Mouse (Mus musculus) ovary, postnatal 36 days (tissue): Measurements from ENCODE around the gene Ttc37.

Source experiments
- DNase-seq: peaks from one replicate; pipeline ENCODE4 v3.0.0; 2022; ENCODE audit warnings: low spot score, mixed read lengths

Ttc37 gene

DNA sequence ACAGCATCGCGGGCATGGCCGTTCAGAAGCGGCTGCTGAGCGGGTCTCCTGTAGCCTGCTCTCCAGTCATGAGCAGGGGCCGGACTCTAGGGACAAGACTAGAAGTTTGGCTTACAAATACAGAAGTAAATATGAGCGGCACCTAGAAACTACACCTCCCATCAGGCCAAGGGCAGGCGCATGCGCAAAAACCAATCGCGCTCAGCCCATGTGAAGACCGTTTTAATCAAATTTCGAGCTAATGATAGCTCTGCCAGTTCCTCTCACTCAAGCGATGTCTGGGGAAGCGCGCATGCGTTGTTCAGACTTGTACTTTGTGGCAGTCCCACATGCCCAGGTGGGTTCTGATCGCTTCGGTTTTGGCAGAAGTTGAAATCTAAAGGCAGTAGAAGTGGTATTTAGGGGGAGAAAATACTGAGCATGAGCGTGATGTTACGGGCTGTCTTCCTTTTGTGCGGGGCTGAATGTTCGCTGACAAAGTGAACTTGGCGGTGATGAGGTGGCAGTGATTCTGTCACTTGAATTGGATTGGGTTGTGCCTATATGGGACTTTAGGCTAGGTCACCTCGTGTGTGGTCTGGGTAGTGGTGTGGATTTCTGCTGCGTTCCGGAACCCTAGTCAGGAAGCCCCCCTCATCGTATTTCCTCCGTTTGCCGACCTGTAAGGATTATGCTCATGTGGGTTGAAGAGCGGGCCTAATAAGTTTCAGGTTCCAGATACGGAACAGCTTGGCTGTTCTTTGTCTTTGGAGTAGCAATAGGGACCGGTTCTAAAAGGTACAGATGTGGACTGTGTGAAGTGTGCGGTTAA lies at the start of gene Ttc37, which contains the start of gene Arsk:
Gene Ttc37, plus strand, starts transcription at position 242 of the 811 bp plus-strand sequence.
Gene Arsk, minus strand, starts transcription at position 168 of the 811 bp plus-strand sequence.
- DNase-seq, result peak; percentile 93

GRCm38 (mm10) chr13:76055391-76056232 lies 42.9 kb upstream of the Ttc37 start:
- DNase-seq, result peak; percentile 19

GRCm38 (mm10) chr13:76056261-76056724 lies 42.2 kb upstream of the Ttc37 start:
- DNase-seq, result peak; percentile 71

GRCm38 (mm10) chr13:76056896-76057266 lies 41.7 kb upstream of the Ttc37 start, which contains the start of gene Gpr150:
Gene Gpr150, minus strand, starts transcription at chr13:76056996.
- DNase-seq, result no peak

GRCm38 (mm10) chr13:76057267-76058069 lies 41.1 kb upstream of the Ttc37 start:
- DNase-seq, result no peak

- no peak for DNase-seq
These were observed 38.9 kb upstream of the Ttc37 start for GRCm38 (mm10) chr13:76059591-76059990.

GRCm38 (mm10) chr13:76062126-76062525 lies 36.4 kb upstream of the Ttc37 start:
- no peak for DNase-seq

GRCm38 (mm10) chr13:76062569-76062968 lies 36.0 kb upstream of the Ttc37 start:
- no peak for DNase-seq

- DNase-seq, result no peak
These were observed 35.0 kb upstream of the Ttc37 start for GRCm38 (mm10) chr13:76063548-76063947.

DNA sequence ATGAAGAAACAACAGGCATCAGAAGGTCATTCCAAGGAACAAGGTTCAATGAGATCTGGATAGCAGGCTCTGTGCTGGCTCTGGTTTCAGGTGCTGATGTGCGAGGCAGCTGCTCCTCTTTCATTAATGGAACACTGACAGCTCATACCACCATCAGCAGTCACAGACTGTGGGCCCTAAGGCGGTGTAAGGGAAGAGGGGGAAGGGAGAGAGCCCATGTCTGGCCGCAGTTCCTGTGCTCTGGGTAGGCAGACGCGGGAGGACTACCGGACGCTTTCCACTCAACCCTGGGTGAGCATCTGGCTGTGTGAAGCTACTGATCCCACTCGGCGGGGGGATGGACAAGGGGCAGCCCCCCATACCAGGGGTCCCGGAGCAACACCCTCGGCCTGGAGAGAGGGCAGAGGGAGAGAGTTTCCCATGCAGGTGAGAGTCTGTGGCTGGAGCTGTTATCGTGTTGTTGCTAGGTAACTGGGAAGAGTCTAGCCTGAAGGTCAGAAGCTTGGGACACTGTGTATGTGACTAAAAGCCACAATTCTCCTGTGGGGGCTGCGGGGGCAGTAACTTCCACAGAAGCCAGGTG lies 34.1 kb upstream of the Ttc37 start:
- no peak for DNase-seq

GRCm38 (mm10) chr13:76074323-76074722 lies 24.2 kb upstream of the Ttc37 start:
- no peak for DNase-seq

GRCm38 (mm10) chr13:76098116-76098492 lies 430 bp upstream of the Ttc37 start:
- DNase-seq, result no peak

DNA sequence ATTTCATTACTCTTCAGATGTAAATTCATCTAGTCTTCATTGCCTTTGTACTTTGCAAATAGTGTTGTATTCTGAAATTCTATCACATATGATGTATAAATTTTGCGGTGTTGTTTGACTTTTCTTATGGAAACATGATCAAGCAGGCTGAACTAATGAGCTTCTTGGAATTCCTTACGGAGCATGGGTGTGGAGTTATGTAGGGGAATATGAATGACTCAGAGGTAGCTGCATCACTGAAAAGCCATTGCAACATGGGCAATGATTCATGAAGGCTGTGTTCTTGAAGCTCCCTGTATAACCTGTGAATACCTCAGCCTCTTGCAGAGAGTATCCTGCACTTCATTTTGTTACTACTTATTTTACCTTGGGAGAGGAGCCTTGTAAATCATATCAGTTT lies 3.5 kb downstream of the Ttc37 start:
- no peak for DNase-seq

DNA sequence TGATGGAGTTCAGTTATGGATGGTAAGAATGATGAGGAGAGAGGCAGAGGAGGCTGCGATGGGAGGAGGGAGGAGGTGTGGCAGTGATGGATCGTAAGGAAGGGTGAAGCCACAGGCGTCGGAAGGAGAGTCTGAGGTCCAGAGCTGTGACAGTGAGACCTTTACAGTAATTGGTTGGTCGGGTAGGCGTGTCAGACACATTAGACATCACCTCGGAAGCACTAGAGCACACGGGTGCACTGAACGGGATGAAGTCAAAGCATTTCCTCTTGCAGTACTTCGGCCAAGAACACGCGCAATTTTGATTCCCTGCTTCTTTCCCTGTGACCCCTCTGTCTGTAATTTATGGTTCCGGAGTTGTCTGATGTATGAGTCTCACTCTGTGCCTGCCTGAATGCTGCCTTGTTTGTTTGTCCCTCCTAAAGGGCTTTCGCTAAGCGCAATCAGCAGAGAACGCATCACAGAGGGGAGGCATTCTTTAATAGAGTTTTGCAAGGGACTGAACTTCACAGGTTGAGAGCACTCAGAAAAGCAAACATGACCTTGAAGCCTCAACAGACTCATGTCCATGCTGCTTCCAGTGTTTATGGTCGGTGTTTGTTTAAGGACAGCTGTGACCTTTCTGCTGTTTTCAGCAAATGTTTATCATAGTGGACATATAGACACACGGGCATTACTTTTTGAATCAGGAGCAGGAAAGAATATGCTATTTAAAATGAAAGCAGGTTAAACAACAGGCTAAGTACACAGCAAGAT lies 10.7 kb downstream of the Ttc37 start:
- DNase-seq, result no peak

DNA sequence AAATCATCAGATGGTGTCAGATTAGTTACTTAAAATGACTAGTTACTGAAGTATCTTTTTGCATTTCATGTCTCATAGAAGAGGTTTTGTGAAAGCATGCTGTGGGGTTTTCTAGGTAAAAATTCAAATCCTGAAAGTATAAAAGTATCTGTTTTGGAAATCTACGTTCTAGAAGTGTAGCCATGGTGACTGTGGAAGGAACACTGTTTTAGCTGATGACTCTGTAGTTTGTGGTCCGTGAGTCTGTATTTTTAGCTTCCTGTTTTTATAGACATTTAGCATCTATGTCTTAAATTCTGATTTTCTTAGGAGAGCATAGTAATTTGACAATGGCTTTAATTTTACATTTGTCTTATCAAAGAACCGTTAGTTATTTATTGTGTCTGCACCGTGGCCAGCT lies 30.3 kb downstream of the Ttc37 start:
- DNase-seq, result no peak

GRCm38 (mm10) chr13:76132415-76132814 lies 33.9 kb downstream of the Ttc37 start:
- no peak for DNase-seq

GRCm38 (mm10) chr13:76138862-76139261 lies 40.3 kb downstream of the Ttc37 start:
- DNase-seq, result no peak

GRCm38 (mm10) chr13:76141117-76141808 lies 42.7 kb downstream of the Ttc37 start:
- DNase-seq, result no peak

- no peak for DNase-seq
These were observed 51.9 kb downstream of the Ttc37 start for GRCm38 (mm10) chr13:76150483-76150882.

- DNase-seq, result peak; percentile 63
These were observed 58.6 kb downstream of the Ttc37 start for GRCm38 (mm10) chr13:76157099-76157498.
